Mouse (Mus musculus) brain, embryonic 14.5 days (tissue): ENCODE data around the gene Ksr2.

Experiments used
- CTCF ChIP-seq: fragments of 200-500 bp; IDR thresholded peaks from 2 replicates; pipeline ENCODE4 v1.5.1; 2012; ENCODE audit warnings: inconsistent platforms, mild to moderate bottlenecking, moderate library complexity, borderline replicate concordance; ENCODE audit not compliant: insufficient read depth, insufficient read length; ENCODE audit errors: extremely low read depth
- POLR2A ChIP-seq: fragments of 200-500 bp; IDR thresholded peaks from 2 replicates; pipeline ENCODE4 v1.6.1; 2012; ENCODE audit warnings: mild to moderate bottlenecking, inconsistent platforms, borderline replicate concordance; ENCODE audit not compliant: poor library complexity, insufficient read depth, insufficient read length, severe bottlenecking; ENCODE audit errors: extremely low read depth

GRCm38 (mm10) chr5:117515396-117515795, 101.6 kb downstream of the Ksr2 start:
- no peak for TF ChIP-seq CTCF
- TF ChIP-seq POLR2A, result no peak
